Mouse (Mus musculus): ENCODE measurements around the gene Madcam1. TPM values are rescaled to one million over a fixed set of nuclear protein-coding genes. Genes with fewer than 3 reads are reported as not detected.
A peak's percentile ranks its signal among the peaks of the same experiment; 100 is the strongest.

The Madcam1 gene
- total RNA-seq, 2 experiments from 2014 or later = not detected

- H3K27ac ChIP-seq = peak overlapping the region; percentile 96
- TF ChIP-seq CTCF (conservative IDR thresholded peaks at IDR 0.05) = no peak
- H3K4me3 ChIP-seq = peak overlapping the region; percentile 90
These were observed 5.9 kb downstream of the Madcam1 start for GRCm38 (mm10) chr10:79670071-79670888.

DNA sequence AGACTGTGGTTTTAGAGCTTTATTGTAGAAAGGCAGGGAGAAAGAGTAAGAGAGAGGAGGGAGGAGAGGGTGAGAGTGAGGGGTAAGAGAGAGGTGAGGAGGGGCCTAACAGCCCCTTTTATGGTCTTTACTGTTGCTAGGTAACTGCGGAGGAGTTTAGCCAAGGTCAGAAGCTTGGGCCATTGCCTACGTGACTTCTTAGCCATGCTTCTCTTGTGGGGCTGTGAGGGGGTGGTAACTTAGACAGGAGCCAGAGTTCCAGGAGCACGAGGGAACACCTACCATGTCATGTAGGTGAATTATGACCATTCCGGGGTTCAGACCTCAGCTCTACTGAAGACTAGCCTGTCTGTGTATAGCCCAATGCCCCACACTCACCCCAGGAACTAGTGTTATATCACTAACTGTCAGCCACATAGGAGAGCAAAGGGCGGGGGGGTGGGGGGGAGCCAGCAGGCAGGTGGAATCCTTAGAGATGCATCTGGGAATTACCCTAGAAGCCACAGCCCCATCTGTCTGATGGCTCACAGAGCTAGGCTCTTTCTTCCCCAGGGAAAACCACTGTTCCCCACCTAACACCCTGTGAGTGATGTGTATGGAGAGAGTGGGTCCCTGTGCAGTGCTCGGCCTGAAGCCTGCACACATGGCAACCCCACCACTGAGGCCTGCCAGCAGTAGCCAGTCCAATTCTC is 7.2 kb downstream of the Madcam1 start:
- no peak for TF ChIP-seq CTCF (conservative IDR thresholded peaks at IDR 0.05)
- no peak for DNase-seq (ENCODE audit: low spot score in 2 of 2)
- H3K27ac ChIP-seq = no peak overlapping the region
- no peak overlapping the region for H3K4me3 ChIP-seq

More at GRCm38 (mm10) chr10:79670071-79670888, 5.9 kb downstream of the Madcam1 start:
- DNase-seq (ENCODE audit: low spot score in 2 of 2) = no peak

DNA sequence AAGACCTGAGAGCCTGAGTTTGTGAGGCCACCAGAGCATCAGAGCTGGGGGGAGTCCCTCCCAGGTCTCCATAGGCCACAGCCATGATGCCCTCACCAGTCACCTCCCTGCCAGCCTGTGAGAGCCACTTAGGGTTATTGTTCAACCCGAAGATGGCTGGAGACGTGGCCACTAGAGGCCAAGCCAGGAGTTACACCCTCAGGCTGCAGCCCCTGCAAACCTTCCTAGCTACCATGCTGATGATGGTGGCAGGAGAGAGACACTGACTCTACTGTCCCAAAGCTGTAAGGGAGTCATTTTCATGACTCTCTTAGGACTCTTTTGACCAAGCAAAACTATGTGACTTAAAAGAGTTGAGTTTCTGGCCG is 7.7 kb downstream of the Madcam1 start:
- Histone ChIP-seq H3K4me3 (no peak overlapping the region), H3K27ac (no peak overlapping the region)
- peak; percentile 36 for TF ChIP-seq CTCF (conservative IDR thresholded peaks at IDR 0.05)
- no peak for DNase-seq (ENCODE audit: low spot score in 2 of 2)

GRCm38 (mm10) chr10:79673054-79673453 is 8.7 kb downstream of the Madcam1 start:
- H3K4me3 ChIP-seq = no peak overlapping the region
- DNase-seq (ENCODE audit: low spot score in 2 of 2) = no peak
- H3K27ac ChIP-seq = no peak overlapping the region
- no peak for TF ChIP-seq CTCF (conservative IDR thresholded peaks at IDR 0.05)

DNA sequence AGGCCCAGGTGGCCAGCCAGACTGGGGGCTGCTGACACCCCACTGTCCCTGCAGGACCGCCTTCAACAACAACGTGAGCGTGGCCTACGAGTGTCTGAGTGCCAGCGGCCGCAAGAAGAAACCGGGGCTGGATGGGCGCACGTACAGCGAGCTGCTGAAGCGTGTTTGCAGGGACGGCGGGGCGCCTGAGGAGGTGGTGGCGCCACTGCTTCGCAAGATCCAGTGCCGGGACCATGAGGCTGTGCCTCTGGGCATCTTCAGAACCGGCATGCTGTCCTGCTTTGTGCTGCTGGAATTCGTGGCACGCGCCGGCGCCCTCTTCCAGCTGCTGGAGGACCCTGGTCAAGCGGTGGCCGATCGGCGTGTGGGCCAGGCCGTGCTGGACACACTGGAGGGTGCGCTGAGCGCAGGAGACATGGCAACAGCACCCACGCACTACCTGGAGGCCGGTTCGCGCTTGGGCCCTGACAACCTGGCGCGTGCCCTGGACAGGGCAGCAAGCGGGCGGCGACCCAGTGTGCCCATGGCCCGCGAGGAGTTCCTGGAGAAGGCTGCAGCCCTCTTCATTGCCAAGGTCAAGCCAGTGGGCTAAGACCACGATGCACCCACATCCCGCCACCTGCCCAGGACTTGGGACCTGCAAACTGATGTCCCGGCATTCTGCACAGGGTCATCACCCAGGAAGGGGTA is 11.1 kb downstream of the Madcam1 start:
- no peak for TF ChIP-seq CTCF (conservative IDR thresholded peaks at IDR 0.05)
- no peak overlapping the region for H3K27ac ChIP-seq
- no peak overlapping the region for H3K4me3 ChIP-seq
- no peak for DNase-seq (ENCODE audit: low spot score in 2 of 2)

- Histone ChIP-seq H3K27ac (peak overlapping the region; percentile 89), H3K4me3 (peak overlapping the region; percentile 64)
- no peak for TF ChIP-seq CTCF (conservative IDR thresholded peaks at IDR 0.05)
- no peak for DNase-seq (ENCODE audit: low spot score in 2 of 2)
These were observed 16.5 kb downstream of the Madcam1 start for GRCm38 (mm10) chr10:79680606-79681495.

DNA sequence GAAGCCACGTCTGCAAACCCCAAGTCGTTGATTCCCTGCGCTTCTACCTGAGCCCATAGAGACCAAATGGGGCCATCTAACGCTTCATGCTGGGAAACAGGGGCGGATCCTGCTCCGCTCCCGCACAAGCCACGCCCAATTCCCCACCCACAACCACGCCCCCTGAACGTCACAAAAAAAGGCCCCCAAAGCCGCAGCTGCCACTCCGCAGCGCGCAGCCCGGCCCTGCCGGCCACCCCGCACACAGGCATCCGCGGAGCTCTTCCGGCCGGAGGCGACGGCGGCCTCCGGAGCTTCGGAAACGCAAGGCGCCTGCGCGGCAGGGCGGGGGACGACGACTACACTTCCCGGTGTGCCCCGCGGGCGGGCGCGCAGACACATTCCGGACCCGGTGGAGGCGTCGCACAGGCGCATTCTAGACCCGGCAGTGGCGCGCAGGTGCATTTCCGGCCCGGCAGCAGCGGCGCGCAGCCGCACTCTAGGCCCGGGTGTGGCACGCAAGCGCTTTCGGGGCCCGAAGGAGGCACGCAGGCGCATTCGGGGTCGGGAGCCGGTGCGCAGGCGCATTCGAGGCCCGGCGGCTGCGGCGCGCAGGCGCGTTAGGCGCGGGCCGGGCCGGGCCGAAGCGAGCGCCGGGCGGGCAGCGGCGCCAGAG is 17.4 kb downstream of the Madcam1 start, which contains the start of gene Cdc34:
Gene Cdc34, plus strand, starts transcription at position 605 of the 655 bp plus-strand sequence.
- peak; percentile 99 to 100 for DNase-seq (ENCODE audit: low spot score in 2 of 2)
- Histone ChIP-seq H3K4me3 (peak within 1 kb of the TSS; percentile 71), H3K27ac (peak within 1 kb of the TSS; percentile 89)
- peak; percentile 67 for TF ChIP-seq CTCF (conservative IDR thresholded peaks at IDR 0.05)

DNA sequence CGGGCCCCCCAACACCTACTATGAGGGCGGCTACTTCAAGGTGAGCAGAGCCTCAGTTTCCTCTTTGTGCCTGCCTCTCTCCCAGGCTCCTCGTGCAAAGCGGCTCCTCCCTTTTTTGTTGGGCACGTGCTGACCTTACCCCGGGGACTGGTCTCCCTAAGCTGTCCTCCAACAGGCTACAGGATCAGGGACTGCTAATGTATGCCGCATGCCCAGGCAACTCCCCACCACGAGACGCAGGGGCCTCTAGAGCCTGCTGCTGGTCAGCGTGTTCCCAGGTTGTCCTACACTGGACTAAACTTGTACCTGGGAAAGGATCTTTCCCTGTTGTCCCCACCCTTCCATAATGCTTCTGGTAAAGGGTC is 18.2 kb downstream of the Madcam1 start:
- peak overlapping the region; percentile 71 for H3K4me3 ChIP-seq
- no peak for TF ChIP-seq CTCF (conservative IDR thresholded peaks at IDR 0.05)
- H3K27ac ChIP-seq = peak overlapping the region; percentile 77
- DNase-seq (ENCODE audit: low spot score in 2 of 2) = no peak

GRCm38 (mm10) chr10:79682916-79683582 is 18.7 kb downstream of the Madcam1 start:
- TF ChIP-seq CTCF (conservative IDR thresholded peaks at IDR 0.05) = peak; percentile 53
- Histone ChIP-seq H3K4me3 (peak overlapping the region; percentile 71), H3K27ac (peak overlapping the region; percentile 77)
- peak in 1 of 2 experiments; percentile 54 for DNase-seq (ENCODE audit: low spot score in 2 of 2)

- no peak for DNase-seq (ENCODE audit: low spot score in 2 of 2)
- TF ChIP-seq CTCF (conservative IDR thresholded peaks at IDR 0.05) = no peak
- peak overlapping the region; percentile 77 for H3K27ac ChIP-seq
- peak overlapping the region; percentile 71 for H3K4me3 ChIP-seq
These were observed 19.6 kb downstream of the Madcam1 start for GRCm38 (mm10) chr10:79683726-79684640.

Data from layer of hippocampus, adult 2 months (tissue).